Mouse (Mus musculus): ENCODE results near the gene Pccb.

- no peak for TF ChIP-seq POLR2A (IDR thresholded peaks at IDR 0.05; ENCODE audit: borderline replicate concordance, control insufficient read depth, low read depth, low read length)
- TF ChIP-seq CTCF (IDR thresholded peaks at IDR 0.05; ENCODE audit: control insufficient read depth, insufficient read depth, low read length), result no peak
Measured at GRCm38 (mm10) chr9:100951481-100951880, 83.2 kb downstream of the Pccb start.

Measured in bone marrow, adult 2 months (tissue).